Mouse (Mus musculus) stomach, postnatal 0 days (tissue): ENCODE results near the gene Chchd6.

ENCODE experiments used
- CTCF ChIP-seq: IDR thresholded peaks from 2 replicates; pipeline ENCODE4 v1.5.1; 2016; ENCODE audit warnings: antibody characterized with exemption, low read depth, mild to moderate bottlenecking, moderate library complexity
- EP300 ChIP-seq: optimal IDR thresholded peaks from 2 replicates; pipeline ENCODE3; 2016; ENCODE audit warnings: antibody characterized with exemption

- TF ChIP-seq CTCF = peak; percentile 61
- TF ChIP-seq EP300 = no peak
These were observed 128.6 kb downstream of the Chchd6 start for GRCm38 (mm10) chr6:89466875-89467274.
